9 mouse cellular contexts compared by ENCODE assay signal in the genomic region with DNA sequence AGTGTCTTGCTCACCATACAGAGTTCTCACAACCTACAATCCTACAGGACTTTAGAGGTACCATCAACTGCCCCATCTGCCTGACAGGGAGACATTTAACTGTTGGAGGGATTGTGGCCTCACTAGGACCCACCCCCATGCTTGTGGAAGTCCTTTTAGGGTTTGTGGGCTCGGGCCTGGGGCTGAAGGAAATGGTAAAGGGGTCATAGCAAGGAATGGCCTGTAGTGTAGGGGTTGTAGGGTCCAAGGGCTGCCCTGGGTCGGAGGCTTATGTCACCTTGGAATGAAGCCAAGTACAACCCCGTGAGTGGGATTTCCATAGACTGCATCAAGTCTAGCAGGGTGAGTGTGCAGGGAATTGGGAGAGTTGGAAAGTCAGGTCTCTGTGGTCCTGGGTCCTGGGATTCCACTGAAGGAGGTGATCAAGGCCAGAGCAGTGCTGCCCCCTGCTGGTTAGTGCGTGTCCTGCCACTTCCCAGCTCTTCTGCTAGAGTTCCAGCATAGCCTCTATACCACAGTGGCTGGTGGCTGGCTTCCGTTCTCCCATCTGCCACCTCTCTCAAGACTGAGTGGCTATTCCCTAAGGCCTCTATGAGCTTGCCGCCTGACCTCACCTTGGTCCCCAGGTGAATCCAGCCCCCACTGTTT. TPM values are rescaled to one million over a fixed set of nuclear protein-coding genes. Genes with fewer than 3 reads are reported as not detected.
DNase-seq lines count a peak whose midpoint lies in the region; ATAC-seq lines count a peak whose summit lies in the region.
"Had no signal": no experiment of that assay in that cellular context is flagged by ENCODE, and none has a peak within 500 bp of the region (broad histone marks: within the 10 kb centered on the region; RNA-seq: fewer than 3 reads in every experiment).

No protein-coding gene starts in this region.

- H3K4me2 ChIP-seq in forebrain, embryonic 14.5 days (ENCODE audit: low read length), result no peak overlapping the region
- H3K4me2 ChIP-seq in forebrain, embryonic 13.5 days, result no peak overlapping the region
- H3K4me2 ChIP-seq: limb, embryonic 15.5 days had no signal

- H3K27ac ChIP-seq in forebrain, embryonic 14.5 days (ENCODE audit: low read depth, low read length), result no peak overlapping the region
- no peak overlapping the region for H3K27ac ChIP-seq in forebrain, embryonic 13.5 days
- H3K27ac ChIP-seq: limb, embryonic 15.5 days had no signal

- H3K4me1 ChIP-seq in forebrain, embryonic 14.5 days (ENCODE audit: control insufficient read depth, insufficient read depth, low read length), result no peaks in the 10 kb centered on the region
- no peaks in the 10 kb centered on the region for H3K4me1 ChIP-seq in forebrain, embryonic 13.5 days

- no peaks in the 10 kb centered on the region for H3K36me3 ChIP-seq in forebrain, embryonic 14.5 days (ENCODE audit: control insufficient read depth, insufficient read depth, low read length)
- H3K36me3 ChIP-seq in forebrain, embryonic 13.5 days (ENCODE audit: poor library complexity, severe bottlenecking), result no peaks in the 10 kb centered on the region

- 45% methylated on average over 6 of the region's 6 CpGs for WGBS in forebrain, embryonic 14.5 days
- WGBS in forebrain, embryonic 13.5 days, result 51% methylated on average over 6 of the region's 6 CpGs

- no peaks in the 10 kb centered on the region for H3K9me3 ChIP-seq in forebrain, embryonic 14.5 days (replicated peaks; ENCODE audit: control insufficient read depth, low read length)
- H3K9me3 ChIP-seq in forebrain, embryonic 13.5 days (replicated peaks), result no peaks in the 10 kb centered on the region
- H3K9me3 ChIP-seq: limb, embryonic 15.5 days had no signal

- no peak overlapping the region for H3K9ac ChIP-seq in forebrain, embryonic 14.5 days (ENCODE audit: low read length)
- H3K9ac ChIP-seq in forebrain, embryonic 13.5 days, result no peak overlapping the region
- H3K9ac ChIP-seq: limb, embryonic 15.5 days had no signal

- peak; percentile 33 for DNase-seq in forebrain, embryonic 14.5 days (ENCODE audit: low spot score)
- peak; percentile 73 for DNase-seq in A20 (ENCODE audit: low read depth, low spot score)
- DNase-seq in adrenal gland, postnatal 25 days, result peak; percentile 66
- DNase-seq in gastrocnemius, postnatal 10 days, result peak; percentile 82
- peak; percentile 65 to 87 for DNase-seq in kidney, postnatal 36 days
- peak; percentile 88 for DNase-seq in testis, postnatal 10 days (ENCODE audit: low spot score)

- ATAC-seq in forebrain, embryonic 14.5 days, result no peak
- ATAC-seq in forebrain, embryonic 13.5 days, result no peak
- ATAC-seq in megakaryocyte, adult 5-6 weeks (ENCODE audit: poor library complexity, severe bottlenecking), result peak; percentile 57; the same call in 1 of the 2 replicates

- H3K27me3 ChIP-seq in forebrain, embryonic 14.5 days (replicated peaks; ENCODE audit: control insufficient read depth, insufficient read depth, low read length), result no peaks in the 10 kb centered on the region
- no peaks in the 10 kb centered on the region for H3K27me3 ChIP-seq in forebrain, embryonic 13.5 days
- H3K27me3 ChIP-seq: limb, embryonic 15.5 days had no signal

- H3K4me3 ChIP-seq in forebrain, embryonic 14.5 days (ENCODE audit: low read depth, low read length), result no peak overlapping the region
- no peak overlapping the region for H3K4me3 ChIP-seq in forebrain, embryonic 13.5 days
- H3K4me3 ChIP-seq: limb, embryonic 15.5 days had no signal

RNA-seq across cellular contexts. Expression of a gene that starts 19.6 kb away (rescaled TPM):
- 0.20 and 0.37 TPM in 2 replicates for polyA plus RNA-seq in forebrain, embryonic 14.5 days (2014; fragmentation: Nextera tagmentation; extraction: Ambion mirVana)
- polyA plus RNA-seq in forebrain, embryonic 13.5 days (2015; fragmentation: Nextera tagmentation; extraction: Ambion mirVana), result 0.11 and 0.34 TPM in 2 replicates
- 0.76 TPM in 1 of 2 replicates, not detected in the other for total RNA-seq in adrenal gland, postnatal 25 days (2021)
- total RNA-seq in gastrocnemius, postnatal 10 days (2021), result not detected
- total RNA-seq in megakaryocyte, adult 5-6 weeks (2015), result not detected in 2 replicates
- total RNA-seq in megakaryocyte, adult 5-6 weeks (2017), result not detected in 2 replicates

RNA-seq across cellular contexts. Expression of a gene that starts 30.9 kb away (rescaled TPM):
- polyA plus RNA-seq in forebrain, embryonic 14.5 days (2014; fragmentation: Nextera tagmentation; extraction: Ambion mirVana), result 9.0 and 10.5 TPM in 2 replicates
- polyA plus RNA-seq in forebrain, embryonic 13.5 days (2015; fragmentation: Nextera tagmentation; extraction: Ambion mirVana), result 7.0 and 8.0 TPM in 2 replicates
- total RNA-seq in adrenal gland, postnatal 25 days (2021), result 3.7 and 5.0 TPM in 2 replicates
- 10 to 100 TPM; 12.3 to 12.7 TPM for total RNA-seq in gastrocnemius, postnatal 10 days (2021)
- total RNA-seq in megakaryocyte, adult 5-6 weeks (2015), result 5.6 and 6.4 TPM in 2 replicates
- 4.4 and 5.4 TPM in 2 replicates for total RNA-seq in megakaryocyte, adult 5-6 weeks (2017)

Comparison
In these comparisons a context has a peak if more than half of its experiments do, and no peak if none do; other contexts are left out.
1. DNase-seq: peak in every context shown above with its lines; median percentile 88 in testis, postnatal 10 days; 82 in gastrocnemius, postnatal 10 days; 76 in kidney, postnatal 36 days; 73 in A20; 66 in adrenal gland, postnatal 25 days; 33 in forebrain, embryonic 14.5 days.